Mouse (Mus musculus): ENCODE measurements around the gene Ccar1. TPM values are rescaled to one million over a fixed set of nuclear protein-coding genes. Genes with fewer than 3 reads are reported as not detected.

Gene Ccar1
- 145 and 150 TPM in 2 replicates for polyA plus RNA-seq (2014; fragmentation: Nextera tagmentation; extraction: Ambion mirVana)

GRCm38 (mm10) chr10:62792177-62793090 is at the start of gene Ccar1:
Gene Ccar1 (minus strand): TSS chr10:62792286.
- peaks cover 30% of the 10 kb centered on the region for H3K36me3 ChIP-seq (ENCODE audit: insufficient read depth)
- peak within 1 kb of the TSS; percentile 96 for H3K27ac ChIP-seq (ENCODE audit: low read depth)

GRCm38 (mm10) chr10:62840687-62841086 is 48.6 kb upstream of the Ccar1 start:
- WGBS, result 91% methylated on average over 7 of the region's 7 CpGs
- no peaks in the 10 kb centered on the region for H3K9me3 ChIP-seq (ENCODE audit: low read depth, low read length)

More at GRCm38 (mm10) chr10:62792177-62793090, at the start of gene Ccar1:
- Histone ChIP-seq H3K4me3 (ENCODE audit: low read depth, low read length) (peak within 1 kb of the TSS; percentile 99), H3K4me1 (ENCODE audit: insufficient read depth) (peaks cover 3% of the 10 kb centered on the region), H3K27me3 (ENCODE audit: insufficient read depth, low read length) (no peaks in the 10 kb centered on the region), H3K9me3 (ENCODE audit: low read depth, low read length) (no peaks in the 10 kb centered on the region), H3K4me2 (peak within 1 kb of the TSS; percentile 54), H3K9ac (peak within 1 kb of the TSS; percentile 98)
- 0 out of 2 replicates have a peak, but pooled peaks have one; percentile 12 for TF ChIP-seq CTCF (IDR thresholded peaks at IDR 0.05; ENCODE audit: low read depth)
- peak; percentile 99 for ATAC-seq (ENCODE audit: insufficient read depth)
- DNase-seq, result peak; percentile 100
- 2% methylated on average over 55 of the region's 55 CpGs for WGBS

GRCm38 (mm10) chr10:62837987-62838386 is 45.9 kb upstream of the Ccar1 start:
- peaks cover 37% of the 10 kb centered on the region for H3K36me3 ChIP-seq (ENCODE audit: insufficient read depth)
- no peak overlapping the region for H3K27ac ChIP-seq (ENCODE audit: low read depth)
- H3K4me2 ChIP-seq, result no peak overlapping the region
- TF ChIP-seq CTCF (IDR thresholded peaks at IDR 0.05; ENCODE audit: low read depth), result no peak
- no peaks in the 10 kb centered on the region for H3K27me3 ChIP-seq (ENCODE audit: insufficient read depth, low read length)
- H3K9me3 ChIP-seq (ENCODE audit: low read depth, low read length), result no peaks in the 10 kb centered on the region
- no peak overlapping the region for H3K9ac ChIP-seq
- ATAC-seq (ENCODE audit: insufficient read depth) (no peak), DNase-seq (no peak)
- no peaks in the 10 kb centered on the region for H3K4me1 ChIP-seq (ENCODE audit: insufficient read depth)
- H3K4me3 ChIP-seq (ENCODE audit: low read depth, low read length), result no peak overlapping the region
- WGBS, result 85% methylated on average over 5 of the region's 5 CpGs

More at GRCm38 (mm10) chr10:62840687-62841086, 48.6 kb upstream of the Ccar1 start:
- Histone ChIP-seq H3K9ac (no peak overlapping the region), H3K36me3 (ENCODE audit: insufficient read depth) (peaks cover 31% of the 10 kb centered on the region), H3K4me3 (ENCODE audit: low read depth, low read length) (no peak overlapping the region), H3K4me2 (no peak overlapping the region), H3K4me1 (ENCODE audit: insufficient read depth) (0 out of 2 replicates have a peak, but pooled peaks cover 8% of the 10 kb centered on the region), H3K27ac (ENCODE audit: low read depth) (no peak overlapping the region), H3K27me3 (ENCODE audit: insufficient read depth, low read length) (no peaks in the 10 kb centered on the region)
- ATAC-seq (ENCODE audit: insufficient read depth) (no peak), DNase-seq (no peak)
- TF ChIP-seq CTCF (IDR thresholded peaks at IDR 0.05; ENCODE audit: low read depth), result no peak

- H3K4me3 ChIP-seq (ENCODE audit: low read depth, low read length), result no peak overlapping the region
- 71% methylated on average over 9 of the region's 9 CpGs for WGBS
- H3K4me2 ChIP-seq, result no peak overlapping the region
- H3K9ac ChIP-seq, result no peak overlapping the region
- no peaks in the 10 kb centered on the region for H3K27me3 ChIP-seq (ENCODE audit: insufficient read depth, low read length)
- no peak for TF ChIP-seq CTCF (IDR thresholded peaks at IDR 0.05; ENCODE audit: low read depth)
- DNase-seq (no peak), ATAC-seq (ENCODE audit: insufficient read depth) (no peak)
- H3K36me3 ChIP-seq (ENCODE audit: insufficient read depth), result peaks cover 17% of the 10 kb centered on the region; the same call in 1 of the 2 replicates
- no peaks in the 10 kb centered on the region for H3K9me3 ChIP-seq (ENCODE audit: low read depth, low read length)
- H3K27ac ChIP-seq (ENCODE audit: low read depth), result no peak overlapping the region
- H3K4me1 ChIP-seq (ENCODE audit: insufficient read depth), result no peaks in the 10 kb centered on the region
These were observed 40.7 kb upstream of the Ccar1 start for GRCm38 (mm10) chr10:62832783-62833182.

GRCm38 (mm10) chr10:62831546-62831945 is 39.5 kb upstream of the Ccar1 start:
- Histone ChIP-seq H3K27me3 (ENCODE audit: insufficient read depth, low read length) (no peaks in the 10 kb centered on the region), H3K4me1 (ENCODE audit: insufficient read depth) (no peaks in the 10 kb centered on the region), H3K9me3 (ENCODE audit: low read depth, low read length) (no peaks in the 10 kb centered on the region), H3K4me2 (no peak overlapping the region), H3K9ac (no peak overlapping the region), H3K4me3 (ENCODE audit: low read depth, low read length) (no peak overlapping the region), H3K36me3 (ENCODE audit: insufficient read depth) (peaks cover 11% of the 10 kb centered on the region; the same call in 1 of the 2 replicates), H3K27ac (ENCODE audit: low read depth) (no peak overlapping the region)
- DNase-seq, result peak; percentile 67
- WGBS, result 47% methylated on average over 2 of the region's 2 CpGs
- TF ChIP-seq CTCF (IDR thresholded peaks at IDR 0.05; ENCODE audit: low read depth), result no peak
- no peak for ATAC-seq (ENCODE audit: insufficient read depth)

- DNase-seq (no peak), ATAC-seq (ENCODE audit: insufficient read depth) (no peak)
- no peaks in the 10 kb centered on the region for H3K4me1 ChIP-seq (ENCODE audit: insufficient read depth)
- no peaks in the 10 kb centered on the region for H3K27me3 ChIP-seq (ENCODE audit: insufficient read depth, low read length)
- no peak overlapping the region for H3K9ac ChIP-seq
- no peaks in the 10 kb centered on the region for H3K9me3 ChIP-seq (ENCODE audit: low read depth, low read length)
- no peak for TF ChIP-seq CTCF (IDR thresholded peaks at IDR 0.05; ENCODE audit: low read depth)
- H3K4me3 ChIP-seq (ENCODE audit: low read depth, low read length), result no peak overlapping the region
- peaks cover 12% of the 10 kb centered on the region; the same call in 1 of the 2 replicates for H3K36me3 ChIP-seq (ENCODE audit: insufficient read depth)
- no peak overlapping the region for H3K27ac ChIP-seq (ENCODE audit: low read depth)
- H3K4me2 ChIP-seq, result no peak overlapping the region
- 81% methylated on average over 8 of the region's 8 CpGs for WGBS
These were observed 32.4 kb upstream of the Ccar1 start for GRCm38 (mm10) chr10:62824474-62824873.

- H3K9ac ChIP-seq, result no peak overlapping the region
- no peaks in the 10 kb centered on the region for H3K27me3 ChIP-seq (ENCODE audit: insufficient read depth, low read length)
- WGBS, result 72% methylated on average over 4 of the region's 4 CpGs
- ATAC-seq (ENCODE audit: insufficient read depth), result no peak
- H3K4me1 ChIP-seq (ENCODE audit: insufficient read depth), result no peaks in the 10 kb centered on the region
- no peaks in the 10 kb centered on the region for H3K9me3 ChIP-seq (ENCODE audit: low read depth, low read length)
- no peak for TF ChIP-seq CTCF (IDR thresholded peaks at IDR 0.05; ENCODE audit: low read depth)
- peaks cover 21% of the 10 kb centered on the region; the same call in 1 of the 2 replicates for H3K36me3 ChIP-seq (ENCODE audit: insufficient read depth)
- DNase-seq, result no peak
- H3K27ac ChIP-seq (ENCODE audit: low read depth), result no peak overlapping the region
- H3K4me2 ChIP-seq, result no peak overlapping the region
- H3K4me3 ChIP-seq (ENCODE audit: low read depth, low read length), result no peak overlapping the region
These were observed 31.3 kb upstream of the Ccar1 start for GRCm38 (mm10) chr10:62823431-62823830.
